Mouse (Mus musculus) C2C12 (cell line): ENCODE results near the gene Nos1. TPM values are rescaled to one million over a fixed set of nuclear protein-coding genes. Genes with fewer than 3 reads are reported as not detected.

ENCODE experiments used
- H3K27me3 ChIP-seq: one replicate; pipeline ENCODE4 v1.6.1; 2011; ENCODE audit not compliant: control insufficient read depth, insufficient read depth, insufficient read length
- H3K36me3 ChIP-seq: one replicate; pipeline ENCODE4 v1.6.1; 2011; ENCODE audit not compliant: control insufficient read depth, insufficient read depth
- H3K4me3 ChIP-seq: one replicate; pipeline ENCODE4 v1.5.1; 2011; ENCODE audit warnings: mild to moderate bottlenecking, control low read depth; ENCODE audit not compliant: poor library complexity, insufficient read depth, severe bottlenecking
- H3K79me2 ChIP-seq: one replicate; pipeline ENCODE4 v1.6.1; 2011; ENCODE audit not compliant: control insufficient read depth, insufficient read depth
- H3K79me3 ChIP-seq: one replicate; pipeline ENCODE4 v1.6.1; 2011; ENCODE audit warnings: low read depth, control low read depth
- H3ac ChIP-seq: one replicate; pipeline ENCODE3; 2011; ENCODE audit warnings: low read depth; ENCODE audit not compliant: control insufficient read depth, insufficient read length
- CTCF ChIP-seq: IDR thresholded peaks from one replicate; pipeline ENCODE4 v1.5.1; 2011; ENCODE audit not compliant: control insufficient read depth, insufficient read depth, insufficient read length
- FOSL1 ChIP-seq: IDR thresholded peaks from one replicate; pipeline ENCODE4 v1.8.0; 2011; ENCODE audit warnings: mild to moderate bottlenecking, low read length; ENCODE audit not compliant: poor library complexity, insufficient read depth, severe bottlenecking
- MYOD1 ChIP-seq: IDR thresholded peaks from one replicate; pipeline ENCODE4 v1.6.1; 2011; ENCODE audit warnings: low read depth; ENCODE audit not compliant: control insufficient read depth, insufficient read length
- MYOG ChIP-seq: IDR thresholded peaks from one replicate; pipeline ENCODE4 v1.6.1; 2011; ENCODE audit not compliant: control insufficient read depth, insufficient read length; ENCODE audit errors: extremely low read depth
- USF1 ChIP-seq: IDR thresholded peaks from one replicate; pipeline ENCODE4 v1.6.1; 2011; ENCODE audit warnings: low read depth, mild to moderate bottlenecking, control low read depth, moderate library complexity
- polyA plus RNA-seq: library from polyadenylated mRNA; unstranded; fragments of >200 nt; fragmentation: generic; extraction: Trizol; gene quantifications from one replicate; pipeline ENCODE4 v1.2.1, GENCODE M21; 2012; ENCODE audit warnings: missing spikeins

Gene Nos1
- polyA plus RNA-seq, 1 experiment, result 0.19 TPM

GRCm38 (mm10) chr5:118004619-118005018 is 223.8 kb downstream of the Nos1 start:
- H3K4me3 ChIP-seq, result no peak overlapping the region
- no peaks in the 10 kb centered on the region for H3K79me2 ChIP-seq
- no peaks in the 10 kb centered on the region for H3K27me3 ChIP-seq
- no peak overlapping the region for H3ac ChIP-seq
- TF ChIP-seq USF1 (no peak), CTCF (peak; percentile 79)
- no peaks in the 10 kb centered on the region for H3K79me3 ChIP-seq
- H3K36me3 ChIP-seq, result peaks cover 7% of the 10 kb centered on the region

- Histone ChIP-seq H3ac (no peak overlapping the region), H3K79me2 (no peaks in the 10 kb centered on the region), H3K36me3 (peaks cover 7% of the 10 kb centered on the region), H3K4me3 (no peak overlapping the region), H3K79me3 (no peaks in the 10 kb centered on the region), H3K27me3 (no peaks in the 10 kb centered on the region)
- TF ChIP-seq FOSL1, result no peak
- no peak for TF ChIP-seq MYOG
Measured at GRCm38 (mm10) chr5:118005728-118006127, 224.9 kb downstream of the Nos1 start.

- Histone ChIP-seq H3K4me3 (no peak overlapping the region), H3ac (no peak overlapping the region), H3K79me3 (no peaks in the 10 kb centered on the region), H3K27me3 (no peaks in the 10 kb centered on the region), H3K79me2 (no peaks in the 10 kb centered on the region), H3K36me3 (peaks cover 7% of the 10 kb centered on the region)
- TF ChIP-seq FOSL1, result no peak
- no peak for TF ChIP-seq CTCF
- TF ChIP-seq MYOD1, result no peak
Measured at GRCm38 (mm10) chr5:118008344-118008743, 227.5 kb downstream of the Nos1 start.

Other genes with a start within 250 kb of the Nos1 start
- 16.0 TPM for gene Fbxo21, start 195.7 kb downstream of the Nos1 start, polyA plus RNA-seq
- gene Tesc, start 246.7 kb downstream of the Nos1 start, polyA plus RNA-seq, result 0.06 TPM